Mouse (Mus musculus) frontal cortex, postnatal 36 days (tissue): Measurements from ENCODE around the gene Zfp473.
A peak's percentile ranks its signal among the peaks of the same experiment; 100 is the strongest.
"Not testable (repeated sequence)": the region's sequence is repeated elsewhere in the genome, so short reads cannot be mapped to it uniquely, and the experiment has no call there.

Experiments used
- DNase-seq, 2 experiments: peaks; one replicate each; pipeline ENCODE4 v3.0.0; 2022; ENCODE audit warnings: low spot score in 2 of 2

Zfp473 gene

DNA sequence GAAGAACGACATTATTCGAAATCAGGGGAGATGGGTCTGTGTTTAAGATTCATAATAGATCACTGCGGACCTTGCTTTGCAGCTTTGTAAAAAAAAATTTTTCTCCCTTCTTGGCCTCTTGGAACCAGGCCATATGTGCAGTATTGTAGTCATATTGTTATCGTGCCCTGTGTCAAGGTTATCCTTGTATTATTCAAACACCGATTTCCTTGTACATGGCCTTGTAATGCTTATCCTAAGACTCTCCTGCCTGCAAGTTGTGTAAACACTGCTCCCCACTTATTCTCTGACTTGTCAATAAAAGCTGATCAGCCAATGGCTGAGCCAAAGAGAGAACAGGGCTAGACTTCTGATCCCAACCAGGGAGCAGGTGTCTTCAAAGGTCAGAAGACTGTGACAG lies 28.8 kb downstream of the Zfp473 start:
- no peak for DNase-seq

- no peak for DNase-seq
These were observed 41.0 kb downstream of the Zfp473 start for GRCm38 (mm10) chr7:44709881-44710280.

DNA sequence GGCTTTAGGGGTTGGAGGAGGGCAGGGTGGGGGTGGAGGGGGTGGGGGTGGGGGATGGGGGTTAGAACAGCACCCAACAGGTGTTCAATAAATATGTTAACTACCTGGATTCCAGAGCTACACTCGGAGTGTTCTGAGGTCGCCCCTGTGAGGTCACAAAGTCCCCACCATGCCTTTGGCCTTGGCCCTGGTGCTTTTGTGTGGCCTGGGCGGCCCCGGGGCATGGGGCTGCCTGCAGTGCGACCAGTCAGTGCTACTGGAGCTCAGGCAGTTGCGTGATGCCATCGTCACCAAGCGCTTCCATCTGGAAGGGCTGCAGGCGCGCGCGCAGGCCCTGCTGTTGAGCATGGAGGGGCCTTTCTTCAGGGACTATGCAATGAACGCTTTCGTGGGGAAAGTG lies 42.3 kb downstream of the Zfp473 start, which contains the start of gene Izumo2:
Gene Izumo2 (plus strand): TSS at position 169 of the 400 bp plus-strand sequence.
- no peak for DNase-seq

- not testable (repeated sequence) for DNase-seq
These were observed 42.8 kb downstream of the Zfp473 start for GRCm38 (mm10) chr7:44708093-44708492.

DNA sequence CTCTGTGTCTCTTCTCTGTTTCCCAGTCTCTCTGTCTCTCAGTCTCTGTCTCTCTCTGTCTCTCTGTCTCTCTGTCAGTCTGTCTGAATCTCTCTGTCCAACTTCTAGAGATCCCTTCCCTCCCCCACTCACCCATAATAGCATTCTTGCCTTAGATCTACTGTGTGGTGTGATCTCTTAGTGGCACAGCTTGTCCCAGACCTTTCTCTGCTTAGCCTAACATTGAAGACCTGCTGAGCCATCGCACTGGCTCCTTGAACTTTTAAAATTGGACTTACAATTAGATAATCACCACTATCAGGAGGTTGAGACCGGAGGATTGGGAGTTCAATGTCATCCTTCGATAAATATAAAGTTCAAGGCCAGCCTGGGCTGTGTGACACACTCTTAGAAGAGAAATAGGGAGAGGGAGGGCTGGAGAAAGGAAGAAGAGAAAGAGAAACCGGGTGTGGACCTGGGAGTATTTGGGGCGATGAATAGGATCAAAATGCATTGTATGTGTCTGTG lies 43.6 kb downstream of the Zfp473 start:
- DNase-seq, result no peak

DNA sequence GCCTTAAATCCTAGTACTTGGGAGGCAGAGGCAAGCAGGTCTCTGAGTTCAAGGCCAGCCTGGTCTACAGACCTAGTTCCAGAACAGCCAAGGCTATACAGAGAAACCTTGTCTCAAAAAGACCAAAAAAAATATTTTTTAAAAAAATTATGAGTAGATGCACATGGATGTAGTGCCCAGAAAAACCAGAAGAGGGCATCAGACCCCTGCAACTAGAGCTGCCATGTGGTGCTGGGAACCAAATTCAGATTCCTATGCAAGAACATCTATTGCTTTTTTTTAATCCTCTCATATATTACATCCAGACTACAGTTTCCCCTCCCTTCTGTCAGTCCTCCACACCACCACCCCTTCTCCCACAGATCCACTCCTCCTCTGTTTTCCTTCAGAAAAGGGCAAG lies 44.5 kb downstream of the Zfp473 start:
- DNase-seq, result no peak

DNA sequence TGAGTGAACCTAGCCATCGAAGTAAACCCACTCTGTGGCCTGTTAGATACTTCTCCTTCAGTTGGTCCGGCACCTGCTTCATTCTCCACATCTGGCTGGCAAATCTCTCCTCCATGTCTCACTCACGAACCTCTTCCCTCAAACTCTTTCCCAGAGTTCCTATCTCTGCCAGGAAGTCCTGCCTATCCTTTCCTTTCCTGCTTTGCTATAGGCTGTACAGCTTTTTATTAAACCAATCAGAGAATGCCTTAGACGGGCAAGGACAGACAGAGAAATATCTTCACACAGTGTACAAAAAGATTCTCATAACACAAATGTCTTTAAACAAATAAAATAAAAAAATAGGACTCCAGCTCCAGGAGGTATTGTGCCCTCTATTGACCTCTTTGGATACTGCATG lies 45.8 kb downstream of the Zfp473 start:
- DNase-seq, result no peak

- peak in 1 of 2 experiments; percentile 20 for DNase-seq
These were observed 46.5 kb downstream of the Zfp473 start for GRCm38 (mm10) chr7:44704363-44704762.

- no peak for DNase-seq
These were observed 47.9 kb downstream of the Zfp473 start for GRCm38 (mm10) chr7:44702985-44703384.

DNA sequence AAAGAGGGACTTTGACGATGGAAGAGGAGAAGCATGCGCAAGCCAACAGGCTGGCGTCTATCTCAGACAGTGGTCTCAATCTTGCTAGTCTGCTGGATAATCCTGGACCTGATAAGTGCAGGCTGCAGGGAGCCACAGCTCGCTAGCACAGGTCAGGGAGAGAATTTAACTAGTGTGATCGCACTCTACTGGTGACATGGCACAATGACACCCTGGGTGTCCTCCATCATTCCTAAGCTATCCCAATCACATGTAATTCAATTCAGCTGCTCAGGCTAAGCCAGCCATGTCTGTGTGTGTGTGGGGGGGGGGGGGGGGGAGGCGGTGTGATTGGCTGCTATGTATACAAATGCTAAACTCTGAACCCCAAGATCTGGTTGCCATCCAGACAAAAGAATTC lies 48.9 kb downstream of the Zfp473 start:
- peak in 1 of 2 experiments; percentile 33 for DNase-seq

DNA sequence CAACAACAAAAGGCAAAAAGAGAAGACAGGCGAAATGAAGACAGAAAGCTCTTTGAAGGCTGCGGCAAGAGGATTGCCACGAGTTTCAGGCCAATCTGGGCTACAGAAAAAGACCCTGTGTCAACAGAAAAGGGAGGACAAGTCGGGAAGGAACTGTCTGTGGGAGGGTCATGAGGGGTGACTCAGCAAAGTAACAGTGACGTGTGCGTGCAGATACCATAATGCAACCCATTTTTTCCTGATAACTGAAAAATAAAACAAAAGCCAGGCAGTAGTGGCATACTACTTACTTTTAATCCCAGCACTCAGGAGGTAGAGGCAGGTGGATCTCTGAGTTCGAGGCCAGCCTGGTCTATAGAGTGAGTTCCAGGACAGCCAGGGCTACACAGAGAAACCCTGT lies 52.9 kb downstream of the Zfp473 start:
- no peak for DNase-seq

GRCm38 (mm10) chr7:44697191-44697710 lies 53.6 kb downstream of the Zfp473 start:
- DNase-seq, result no peak

GRCm38 (mm10) chr7:44695223-44695622 lies 55.6 kb downstream of the Zfp473 start:
- DNase-seq, result no peak

DNA sequence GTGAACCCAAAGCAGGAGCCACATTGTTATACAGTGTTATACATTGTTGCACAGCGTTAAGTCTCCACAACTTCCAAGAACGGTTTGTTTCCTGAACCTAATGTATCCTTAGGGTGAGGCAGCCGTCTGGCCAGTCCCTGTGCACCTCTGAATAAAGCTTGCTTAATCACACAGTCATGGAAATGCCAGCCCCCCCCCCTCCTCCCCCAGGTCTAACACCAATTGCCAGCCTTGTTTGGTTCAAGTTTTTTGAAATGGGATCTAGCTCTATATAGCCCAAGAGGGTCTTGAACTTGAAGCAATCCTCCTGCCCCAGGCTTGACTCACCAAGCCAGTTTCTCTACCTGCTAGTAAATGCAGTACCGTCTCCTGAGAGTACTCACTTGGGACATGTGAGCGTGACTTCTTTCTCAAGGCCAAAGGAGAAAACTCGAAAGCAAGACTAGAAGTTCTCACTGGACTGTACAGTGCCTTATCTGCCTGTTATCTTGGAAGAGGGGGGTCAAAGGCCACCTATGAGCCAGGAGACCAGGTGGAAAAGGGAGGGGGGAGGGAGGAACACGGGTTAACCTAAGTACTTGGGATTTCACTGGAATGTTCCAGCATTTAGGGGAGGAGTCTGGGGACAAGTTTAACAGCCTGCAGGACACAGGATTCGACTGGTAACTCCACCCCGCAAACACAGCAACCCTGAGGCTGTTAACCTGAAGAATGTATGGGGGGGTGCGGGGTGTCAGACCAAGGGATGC lies 57.2 kb downstream of the Zfp473 start:
- DNase-seq, result no peak

DNA sequence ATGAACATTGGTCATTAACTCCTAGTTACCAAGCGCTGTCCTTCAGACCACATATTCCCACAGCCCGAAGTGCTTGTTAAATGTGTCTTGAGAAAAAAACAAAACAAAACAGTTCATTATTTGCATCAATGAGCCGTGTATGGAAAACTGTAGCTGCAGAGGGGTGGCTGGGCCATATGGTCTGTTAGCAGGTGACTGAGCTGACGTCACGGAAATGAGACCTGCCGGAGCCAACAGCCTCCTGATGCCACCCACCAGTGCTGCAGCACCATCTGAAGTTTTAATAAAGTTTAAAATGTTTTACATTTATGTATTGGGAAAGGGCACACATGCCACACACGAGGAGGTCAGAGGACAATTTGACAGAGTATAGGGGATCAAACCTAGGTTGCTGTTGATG lies 61.5 kb downstream of the Zfp473 start:
- DNase-seq, result no peak

- no peak for DNase-seq
These were observed 62.0 kb downstream of the Zfp473 start for GRCm38 (mm10) chr7:44688890-44689289.

DNA sequence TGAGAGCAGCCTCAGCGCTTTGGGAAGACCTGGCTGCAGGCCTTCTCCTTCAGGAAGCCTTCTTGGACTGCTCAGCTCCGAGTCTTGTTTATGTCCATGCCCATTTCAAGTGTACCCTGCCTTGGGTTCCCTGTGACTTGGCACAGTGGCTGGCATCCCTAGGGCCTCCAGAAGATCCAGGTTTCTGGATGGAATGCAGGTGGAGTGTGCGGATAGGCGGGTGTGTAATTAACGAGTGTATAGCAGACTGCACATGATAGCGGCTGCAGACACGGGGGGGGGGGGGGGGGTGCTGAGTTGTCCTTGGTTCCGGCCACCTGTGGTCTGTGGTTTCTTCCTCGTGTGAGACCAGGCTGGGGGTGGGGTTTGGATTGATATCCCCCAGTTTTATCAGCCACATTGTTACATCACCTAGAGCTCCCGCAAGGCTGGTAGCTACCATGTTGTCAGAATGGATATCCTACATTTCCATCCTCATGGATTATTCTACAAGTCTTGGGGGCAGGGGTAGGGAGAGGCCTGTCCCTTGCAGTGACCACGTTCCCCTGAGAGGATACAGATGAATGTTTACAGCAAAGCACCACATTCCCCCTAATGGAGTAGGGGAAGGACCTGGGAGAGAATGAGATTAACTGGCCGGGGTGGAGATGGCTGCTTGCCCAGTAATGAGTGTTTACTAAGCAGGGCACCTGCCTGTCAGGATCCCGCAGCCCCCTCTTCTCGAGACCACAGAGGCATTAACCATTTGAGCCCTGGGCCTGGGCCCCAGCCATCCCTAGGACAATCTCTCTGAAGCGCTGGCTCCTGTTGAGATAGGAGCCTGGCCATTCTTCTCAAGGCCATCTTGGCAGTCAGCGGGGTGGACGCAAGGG lies 65.1 kb downstream of the Zfp473 start:
- DNase-seq, result no peak

DNA sequence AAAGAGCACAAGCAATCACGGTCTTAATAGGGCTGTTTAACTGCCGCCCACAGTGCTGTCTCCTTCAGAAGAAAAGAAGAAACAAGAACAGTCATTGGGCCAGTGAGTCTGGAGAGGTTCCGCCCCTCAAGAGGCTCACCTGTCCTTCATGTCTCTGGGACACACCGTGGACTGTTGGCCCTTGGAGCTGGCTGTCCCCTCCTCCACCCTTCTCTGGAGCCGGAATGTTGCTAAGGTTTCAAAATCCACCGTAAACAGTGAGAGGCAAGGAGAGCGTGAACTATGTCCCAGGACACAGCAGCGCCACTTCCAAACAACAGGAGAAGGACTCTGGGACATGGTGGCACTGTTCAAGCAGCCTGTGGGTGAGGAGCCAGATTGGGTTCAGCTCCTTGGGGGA lies 67.2 kb downstream of the Zfp473 start:
- DNase-seq, result no peak
